Mouse (Mus musculus) stomach, postnatal 0 days (tissue): ENCODE data around the gene Ppdpf.

ENCODE experiments used
- CTCF ChIP-seq: IDR thresholded peaks from 2 replicates; pipeline ENCODE4 v1.5.1; 2016; ENCODE audit warnings: antibody characterized with exemption, low read depth, mild to moderate bottlenecking, moderate library complexity
- EP300 ChIP-seq: optimal IDR thresholded peaks from 2 replicates; pipeline ENCODE3; 2016; ENCODE audit warnings: antibody characterized with exemption

GRCm38 (mm10) chr2:181150281-181150680 is 36.8 kb upstream of the Ppdpf start:
- TF ChIP-seq CTCF (no peak), EP300 (no peak)
